Comparison of ENCODE assay signal across 26 mouse cellular contexts in genomic region chr14:117794874-117795273, GRCm38 (mm10).
DNase-seq lines count a peak whose midpoint lies in the region; ATAC-seq and TF ChIP-seq lines count a peak whose summit lies in the region.
"Had no signal": no experiment of that assay in that cellular context is flagged by ENCODE, and none has a peak within 500 bp of the region (broad histone marks: within the 10 kb centered on the region; RNA-seq: fewer than 3 reads in every experiment).

No protein-coding gene starts in this region.

- H3K4me2 ChIP-seq in hindbrain, embryonic 14.5 days (replicated peaks) = no peak overlapping the region
- no peak overlapping the region for H3K4me2 ChIP-seq in hindbrain, embryonic 13.5 days
- no peak overlapping the region for H3K4me2 ChIP-seq in neural tube, embryonic 14.5 days (ENCODE audit: low read depth, low read length)
- H3K4me2 ChIP-seq in neural tube, embryonic 15.5 days = no peak overlapping the region
- H3K4me2 ChIP-seq in hindbrain, postnatal 0 days (ENCODE audit: low read depth, low read length) = no peak overlapping the region
- H3K4me2 ChIP-seq: embryonic facial prominence, embryonic 15.5 days; forebrain, embryonic 12.5 days; forebrain, embryonic 15.5 days; heart, embryonic 13.5 days had no signal

- no peaks in the 10 kb centered on the region for H3K4me1 ChIP-seq in hindbrain, embryonic 14.5 days (replicated peaks; ENCODE audit: control insufficient read depth, insufficient read depth, low read length)
- no peaks in the 10 kb centered on the region for H3K4me1 ChIP-seq in hindbrain, embryonic 13.5 days (replicated peaks)
- no peaks in the 10 kb centered on the region for H3K4me1 ChIP-seq in neural tube, embryonic 14.5 days (ENCODE audit: control insufficient read depth, insufficient read depth, low read length)
- H3K4me1 ChIP-seq in neural tube, embryonic 15.5 days = no peaks in the 10 kb centered on the region
- no peaks in the 10 kb centered on the region for H3K4me1 ChIP-seq in hindbrain, postnatal 0 days (ENCODE audit: insufficient read depth, low read length)
- H3K4me1 ChIP-seq: embryonic facial prominence, embryonic 15.5 days; forebrain, embryonic 15.5 days; heart, embryonic 10.5 days; heart, embryonic 13.5 days had no signal

- H3K27me3 ChIP-seq in hindbrain, embryonic 14.5 days (ENCODE audit: control insufficient read depth, insufficient read depth, low read length) = no peaks in the 10 kb centered on the region
- no peaks in the 10 kb centered on the region for H3K27me3 ChIP-seq in hindbrain, embryonic 13.5 days
- no peaks in the 10 kb centered on the region for H3K27me3 ChIP-seq in neural tube, embryonic 14.5 days (ENCODE audit: control insufficient read depth, insufficient read depth, low read length)
- no peaks in the 10 kb centered on the region for H3K27me3 ChIP-seq in neural tube, embryonic 15.5 days (replicated peaks)
- no peaks in the 10 kb centered on the region for H3K27me3 ChIP-seq in hindbrain, postnatal 0 days (ENCODE audit: insufficient read depth, low read length)
- H3K27me3 ChIP-seq: embryonic facial prominence, embryonic 15.5 days; forebrain, embryonic 12.5 days; forebrain, embryonic 15.5 days; heart, embryonic 13.5 days had no signal

- no peak overlapping the region for H3K4me3 ChIP-seq in hindbrain, embryonic 14.5 days (replicated peaks; ENCODE audit: low read length)
- no peak overlapping the region for H3K4me3 ChIP-seq in hindbrain, embryonic 13.5 days
- no peak overlapping the region for H3K4me3 ChIP-seq in neural tube, embryonic 14.5 days (ENCODE audit: low read depth, low read length)
- no peak overlapping the region for H3K4me3 ChIP-seq in neural tube, embryonic 15.5 days (replicated peaks)
- H3K4me3 ChIP-seq in hindbrain, postnatal 0 days (ENCODE audit: low read length) = no peak overlapping the region
- H3K4me3 ChIP-seq in left cerebral cortex, adult 2 months = no peak overlapping the region
- H3K4me3 ChIP-seq: embryonic facial prominence, embryonic 15.5 days; erythroblast, embryonic 14.5 days; forebrain, embryonic 12.5 days; forebrain, embryonic 15.5 days; heart, adult 2 months; heart, embryonic 10.5 days; heart, embryonic 13.5 days had no signal

- ATAC-seq in hindbrain, embryonic 14.5 days (ENCODE audit: low FRiP score) = peak; percentile 64; the same call in 1 of the 2 replicates
- ATAC-seq in hindbrain, embryonic 13.5 days (ENCODE audit: low FRiP score) = no peak; the same call in 1 of the 2 replicates
- ATAC-seq in neural tube, embryonic 14.5 days (ENCODE audit: low read depth) = peak; percentile 46; the same call in 1 of the 2 replicates
- no peak for ATAC-seq in neural tube, embryonic 15.5 days (ENCODE audit: low FRiP score)
- ATAC-seq in hindbrain, postnatal 0 days = peak; percentile 78
- no peak for ATAC-seq in erythroblast, adult 5-6 weeks (replicated peaks; ENCODE audit: low FRiP score, poor library complexity, severe bottlenecking)
- ATAC-seq: CD4-positive, CD25-positive, alpha-beta regulatory T cell, adult 4 months; forebrain, embryonic 15.5 days; intestine, postnatal 0 days had no signal

- intact Hi-C loops in left cerebral cortex, adult 2 months (cut with DNase I) = no loop called here

- DNase-seq in hindbrain, embryonic 14.5 days (ENCODE audit: low spot score) = peak; percentile 53
- peak; percentile 45 for DNase-seq in hindbrain, postnatal 0 days (ENCODE audit: low spot score)
- DNase-seq in left cerebral cortex, adult 2 months (ENCODE audit: extremely low spot score in 1 of 2, low spot score in 2 of 2) = no peak
- DNase-seq: adrenal gland, adult 2 months; adrenal gland, postnatal 14 days; cerebellum, adult 11-12 months; cerebellum, adult 8-10 months; cerebellum, postnatal 10 days; cerebellum, postnatal 36 days; embryo, embryonic 11 days; gastrocnemius, postnatal 25 days; heart, adult 2 months; heart, postnatal 14 days; heart, postnatal 4 days had no signal

- TF ChIP-seq CTCF in hindbrain, postnatal 0 days (IDR thresholded peaks at IDR 0.05; ENCODE audit: low read depth) = no peak
- no peak for TF ChIP-seq CTCF in left cerebral cortex, adult 2 months (IDR thresholded peaks at IDR 0.05)

- H3K9ac ChIP-seq in hindbrain, embryonic 14.5 days = no peak overlapping the region
- no peak overlapping the region for H3K9ac ChIP-seq in hindbrain, embryonic 13.5 days
- H3K9ac ChIP-seq in neural tube, embryonic 14.5 days (replicated peaks; ENCODE audit: low read depth, low read length) = no peak overlapping the region
- no peak overlapping the region for H3K9ac ChIP-seq in neural tube, embryonic 15.5 days (replicated peaks)
- no peak overlapping the region for H3K9ac ChIP-seq in hindbrain, postnatal 0 days (replicated peaks; ENCODE audit: low read length)
- H3K9ac ChIP-seq: embryonic facial prominence, embryonic 15.5 days; forebrain, embryonic 12.5 days; forebrain, embryonic 15.5 days; heart, embryonic 13.5 days had no signal

- no peaks in the 10 kb centered on the region for H3K9me3 ChIP-seq in hindbrain, embryonic 14.5 days (ENCODE audit: control insufficient read depth, low read length)
- H3K9me3 ChIP-seq in hindbrain, embryonic 13.5 days = no peaks in the 10 kb centered on the region
- no peaks in the 10 kb centered on the region for H3K9me3 ChIP-seq in neural tube, embryonic 14.5 days (ENCODE audit: control insufficient read depth, low read length)
- H3K9me3 ChIP-seq in neural tube, embryonic 15.5 days (replicated peaks) = no peaks in the 10 kb centered on the region
- H3K9me3 ChIP-seq in hindbrain, postnatal 0 days (ENCODE audit: low read length) = no peaks in the 10 kb centered on the region
- H3K9me3 ChIP-seq: embryonic facial prominence, embryonic 15.5 days; forebrain, embryonic 12.5 days; forebrain, embryonic 15.5 days; heart, embryonic 10.5 days; heart, embryonic 13.5 days had no signal

- no peaks in the 10 kb centered on the region for H3K36me3 ChIP-seq in hindbrain, embryonic 14.5 days (replicated peaks; ENCODE audit: control insufficient read depth, insufficient read depth)
- no peaks in the 10 kb centered on the region for H3K36me3 ChIP-seq in hindbrain, embryonic 13.5 days
- H3K36me3 ChIP-seq in neural tube, embryonic 14.5 days (ENCODE audit: control insufficient read depth, insufficient read depth, low read length) = no peaks in the 10 kb centered on the region
- no peaks in the 10 kb centered on the region for H3K36me3 ChIP-seq in neural tube, embryonic 15.5 days
- H3K36me3 ChIP-seq in hindbrain, postnatal 0 days (ENCODE audit: insufficient read depth, low read length) = no peaks in the 10 kb centered on the region
- H3K36me3 ChIP-seq: embryonic facial prominence, embryonic 15.5 days; forebrain, embryonic 12.5 days; forebrain, embryonic 15.5 days; heart, embryonic 10.5 days; heart, embryonic 13.5 days had no signal

- 39% methylated on average over 2 of the region's 2 CpGs for WGBS in hindbrain, embryonic 14.5 days
- WGBS in hindbrain, embryonic 13.5 days = 54% methylated on average over 2 of the region's 2 CpGs
- 63% methylated on average over 2 of the region's 2 CpGs for WGBS in neural tube, embryonic 14.5 days
- 50% methylated on average over 2 of the region's 2 CpGs for WGBS in neural tube, embryonic 15.5 days
- WGBS in hindbrain, postnatal 0 days = 57% methylated on average over 2 of the region's 2 CpGs

- no peak overlapping the region for H3K27ac ChIP-seq in hindbrain, embryonic 14.5 days
- no peak overlapping the region for H3K27ac ChIP-seq in hindbrain, embryonic 13.5 days
- H3K27ac ChIP-seq in neural tube, embryonic 14.5 days (ENCODE audit: low read depth, low read length) = no peak overlapping the region
- H3K27ac ChIP-seq in neural tube, embryonic 15.5 days (replicated peaks) = no peak overlapping the region
- H3K27ac ChIP-seq in hindbrain, postnatal 0 days = no peak overlapping the region
- H3K27ac ChIP-seq in left cerebral cortex, adult 2 months = no peak overlapping the region
- H3K27ac ChIP-seq: embryonic facial prominence, embryonic 15.5 days; forebrain, embryonic 12.5 days; forebrain, embryonic 15.5 days; heart, adult 2 months; heart, embryonic 10.5 days; heart, embryonic 13.5 days had no signal

Comparison
In these comparisons a context has a peak if more than half of its experiments do, and no peak if none do; other contexts are left out.
1. ATAC-seq: peak in hindbrain, embryonic 14.5 days (single experiment), neural tube, embryonic 14.5 days (single experiment) and hindbrain, postnatal 0 days (single experiment); none in hindbrain, embryonic 13.5 days (single experiment), neural tube, embryonic 15.5 days (single experiment) and erythroblast, adult 5-6 weeks (single experiment).
2. DNase-seq: peak in hindbrain, embryonic 14.5 days (single experiment) and hindbrain, postnatal 0 days (single experiment); none in left cerebral cortex, adult 2 months (0 of 2).